9 mouse cellular contexts compared by ENCODE assay signal in the genomic region with DNA sequence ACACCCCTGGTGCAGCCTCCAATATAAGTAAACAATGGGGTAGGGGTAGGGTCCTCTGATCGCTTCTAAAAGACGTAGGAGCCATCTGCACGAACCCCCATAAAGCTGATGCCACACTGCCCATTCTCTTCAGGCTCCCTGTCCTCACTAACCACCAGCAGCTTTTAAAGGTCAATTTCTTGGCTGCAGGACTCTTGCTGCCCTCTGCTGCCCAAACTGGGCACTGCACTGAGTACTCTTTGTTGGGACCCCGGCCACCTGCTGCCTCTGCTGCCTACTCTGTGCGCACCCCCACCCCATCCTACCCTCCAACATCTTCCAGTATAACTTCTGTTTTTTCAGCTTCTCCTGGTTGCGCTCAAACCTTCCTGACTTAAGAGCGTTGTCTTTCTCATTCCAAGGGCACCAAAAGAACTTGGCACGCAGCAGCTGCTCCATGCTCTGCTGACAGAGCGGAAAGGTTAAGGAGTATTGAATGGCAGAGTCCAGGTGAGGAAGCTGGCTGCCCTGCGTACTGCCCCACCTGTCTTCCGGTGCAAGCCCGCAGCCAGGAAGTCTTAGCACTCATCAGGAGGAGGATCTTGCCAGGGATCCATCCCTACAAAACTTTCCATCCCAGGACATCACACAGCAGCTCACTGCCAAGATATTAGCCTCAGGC. TPM values are rescaled to one million over a fixed set of nuclear protein-coding genes. Genes with fewer than 3 reads are reported as not detected.
DNase-seq lines count a peak whose midpoint lies in the region; ATAC-seq and TF ChIP-seq lines count a peak whose summit lies in the region.
"Had no signal": no experiment of that assay in that cellular context is flagged by ENCODE, and none has a peak within 500 bp of the region (broad histone marks: within the 10 kb centered on the region; RNA-seq: fewer than 3 reads in every experiment).

No protein-coding gene starts in this region.

- H3K4me1 ChIP-seq in kidney, adult 2 months (ENCODE audit: control insufficient read depth, insufficient read depth, low read length), result peaks cover 4% of the 10 kb centered on the region; the same call in 1 of the 2 replicates
- H3K4me1 ChIP-seq in limb, embryonic 11.5 days (ENCODE audit: control insufficient read depth, insufficient read depth, low read length), result 0 out of 2 replicates have a peak, but pooled peaks cover 3% of the 10 kb centered on the region
- no peaks in the 10 kb centered on the region for H3K4me1 ChIP-seq in midbrain, embryonic 16.5 days (ENCODE audit: control insufficient read depth, insufficient read depth, low read length)

- TF ChIP-seq CTCF in kidney, adult 2 months (conservative IDR thresholded peaks at IDR 0.05; ENCODE audit: insufficient read depth, insufficient read length, low read depth, low read length), result peak; percentile 93

- no peak overlapping the region for H3K4me3 ChIP-seq in kidney, adult 2 months (ENCODE audit: insufficient read depth, low read depth, low read length)
- no peak overlapping the region for H3K4me3 ChIP-seq in limb, embryonic 11.5 days (ENCODE audit: low read depth, low read length)
- H3K4me3 ChIP-seq in midbrain, embryonic 16.5 days (ENCODE audit: low read depth, low read length), result no peak overlapping the region
- H3K4me3 ChIP-seq: liver, embryonic 15.5 days had no signal

- peak overlapping the region; percentile 82 for H3K27ac ChIP-seq in kidney, adult 2 months (ENCODE audit: insufficient read depth, low read depth, low read length)
- no peak overlapping the region for H3K27ac ChIP-seq in limb, embryonic 11.5 days (replicated peaks; ENCODE audit: low read depth, low read length)
- no peak overlapping the region for H3K27ac ChIP-seq in midbrain, embryonic 16.5 days (ENCODE audit: low read length)
- H3K27ac ChIP-seq: liver, embryonic 15.5 days had no signal

- 9% methylated on average over 12 of the region's 12 CpGs for WGBS in kidney, adult 2 months
- WGBS in limb, embryonic 11.5 days, result 19% methylated on average over 12 of the region's 12 CpGs
- 10% methylated on average over 12 of the region's 12 CpGs for WGBS in midbrain, embryonic 16.5 days

- H3K9me3 ChIP-seq in limb, embryonic 11.5 days (ENCODE audit: control insufficient read depth, low read length), result no peaks in the 10 kb centered on the region
- H3K9me3 ChIP-seq in midbrain, embryonic 16.5 days (replicated peaks; ENCODE audit: control insufficient read depth, low read length, poor library complexity, severe bottlenecking), result no peaks in the 10 kb centered on the region
- H3K9me3 ChIP-seq: liver, embryonic 15.5 days had no signal

- TF ChIP-seq POLR2A in kidney, adult 2 months (IDR thresholded peaks at IDR 0.05; ENCODE audit: low read depth, low read length), result no peak

- no peaks in the 10 kb centered on the region for H3K36me3 ChIP-seq in kidney, adult 2 months (ENCODE audit: control insufficient read depth, insufficient read depth, low read length)
- peaks cover 7% of the 10 kb centered on the region; the same call in 1 of the 2 replicates for H3K36me3 ChIP-seq in limb, embryonic 11.5 days (ENCODE audit: control insufficient read depth, insufficient read depth, low read length)
- peaks cover 17% of the 10 kb centered on the region; the same call in 1 of the 2 replicates for H3K36me3 ChIP-seq in midbrain, embryonic 16.5 days (ENCODE audit: control insufficient read depth, insufficient read depth, low read length)

- DNase-seq in 3134 (ENCODE audit: extremely low read depth, insufficient read length, low spot score), result peak; percentile 46
- DNase-seq in adrenal gland, adult 18-20 months (ENCODE audit: low spot score in 2 of 2), result peak; percentile 82 to 83
- peak; percentile 90 for DNase-seq in embryo, embryonic 10.5 days (ENCODE audit: low spot score)
- peak; percentile 83 for DNase-seq in kidney, adult 2 months
- DNase-seq in limb, embryonic 11.5 days (ENCODE audit: low spot score), result peak; percentile 92
- peak; percentile 75 to 85 for DNase-seq in spleen, postnatal 10 days (ENCODE audit: low spot score in 2 of 2)

- H3K27me3 ChIP-seq in kidney, adult 2 months (replicated peaks; ENCODE audit: control insufficient read depth, insufficient read depth, low read length), result no peaks in the 10 kb centered on the region
- no peaks in the 10 kb centered on the region for H3K27me3 ChIP-seq in limb, embryonic 11.5 days (ENCODE audit: control insufficient read depth, insufficient read depth, low read length)
- H3K27me3 ChIP-seq in midbrain, embryonic 16.5 days (ENCODE audit: control insufficient read depth, insufficient read depth, low read depth, low read length), result no peaks in the 10 kb centered on the region
- H3K27me3 ChIP-seq: liver, embryonic 15.5 days had no signal

- no peak overlapping the region for H3K4me2 ChIP-seq in limb, embryonic 11.5 days (ENCODE audit: low read depth, severe bottlenecking)
- no peak overlapping the region for H3K4me2 ChIP-seq in midbrain, embryonic 16.5 days (ENCODE audit: low read length)
- H3K4me2 ChIP-seq: liver, embryonic 15.5 days had no signal

- ATAC-seq in granulocyte monocyte progenitor cell, adult 5-6 weeks (replicated peaks; ENCODE audit: poor library complexity, severe bottlenecking), result peak; percentile 83
- ATAC-seq in limb, embryonic 11.5 days (ENCODE audit: insufficient number of reproducible peaks, low FRiP score, low TSS enrichment, low read depth), result 0 out of 2 replicates have a peak, but pooled peaks have one; percentile 45
- peak; percentile 52 for ATAC-seq in midbrain, embryonic 16.5 days

- H3K9ac ChIP-seq in limb, embryonic 11.5 days (ENCODE audit: low read length), result no peak overlapping the region
- no peak overlapping the region for H3K9ac ChIP-seq in midbrain, embryonic 16.5 days (ENCODE audit: low read depth, low read length)
- H3K9ac ChIP-seq: liver, embryonic 15.5 days had no signal

RNA-seq across cellular contexts. Expression of gene Rsph9, which starts 11.8 kb away (rescaled TPM):
- 10 to 100 TPM in 1 of 2 experiments, 1 to 10 TPM in 1; 8.5 to 12.2 TPM for total RNA-seq in adrenal gland, adult 18-20 months (2021)
- not detected in 2 replicates for total RNA-seq in granulocyte monocyte progenitor cell, adult 5-6 weeks (2014; fragmentation: Nextera tagmentation)
- total RNA-seq in granulocyte monocyte progenitor cell, adult 5-6 weeks (2017), result not detected in 2 replicates
- 34.8 and 37.2 TPM in 2 replicates for polyA plus RNA-seq in kidney, adult 2 months (2012; rRNA removed)
- 12.1 and 13.1 TPM in 2 replicates for polyA plus RNA-seq in limb, embryonic 11.5 days (2014; fragmentation: Nextera tagmentation; extraction: Ambion mirVana)
- polyA plus RNA-seq in midbrain, embryonic 16.5 days (2015; fragmentation: Nextera tagmentation; extraction: Ambion mirVana), result 61.6 and 74.5 TPM in 2 replicates

RNA-seq across cellular contexts. Expression of gene Mad2l1bp, which starts 21.2 kb away (rescaled TPM):
- total RNA-seq in adrenal gland, adult 18-20 months (2021), result 10 to 100 TPM; 11.9 to 13.3 TPM
- total RNA-seq in granulocyte monocyte progenitor cell, adult 5-6 weeks (2014; fragmentation: Nextera tagmentation), result 14.8 and 18.6 TPM in 2 replicates
- 2.9 and 8.1 TPM in 2 replicates for total RNA-seq in granulocyte monocyte progenitor cell, adult 5-6 weeks (2017)
- polyA plus RNA-seq in kidney, adult 2 months (2012; rRNA removed), result 17.3 and 19.2 TPM in 2 replicates
- 34.9 and 39.7 TPM in 2 replicates for polyA plus RNA-seq in limb, embryonic 11.5 days (2014; fragmentation: Nextera tagmentation; extraction: Ambion mirVana)
- polyA plus RNA-seq in midbrain, embryonic 16.5 days (2015; fragmentation: Nextera tagmentation; extraction: Ambion mirVana), result 21.9 and 22.6 TPM in 2 replicates

RNA-seq across cellular contexts. Expression of gene Mrps18a, which starts 21.4 kb away (rescaled TPM):
- 100 to 1,000 TPM in 1 of 2 experiments, 10 to 100 TPM in 1; 99.5 to 100 TPM for total RNA-seq in adrenal gland, adult 18-20 months (2021)
- total RNA-seq in granulocyte monocyte progenitor cell, adult 5-6 weeks (2014; fragmentation: Nextera tagmentation), result 70.4 and 96.2 TPM in 2 replicates
- 47.9 and 53.2 TPM in 2 replicates for total RNA-seq in granulocyte monocyte progenitor cell, adult 5-6 weeks (2017)
- 94.6 and 120 TPM in 2 replicates for polyA plus RNA-seq in kidney, adult 2 months (2012; rRNA removed)
- polyA plus RNA-seq in limb, embryonic 11.5 days (2014; fragmentation: Nextera tagmentation; extraction: Ambion mirVana), result 152 and 165 TPM in 2 replicates
- 156 and 158 TPM in 2 replicates for polyA plus RNA-seq in midbrain, embryonic 16.5 days (2015; fragmentation: Nextera tagmentation; extraction: Ambion mirVana)

RNA-seq across cellular contexts. Expression of gene Gtpbp2, which starts 28.6 kb away (rescaled TPM):
- 10 to 100 TPM; 75.8 to 79.5 TPM for total RNA-seq in adrenal gland, adult 18-20 months (2021)
- total RNA-seq in granulocyte monocyte progenitor cell, adult 5-6 weeks (2014; fragmentation: Nextera tagmentation), result 46.6 and 49.2 TPM in 2 replicates
- total RNA-seq in granulocyte monocyte progenitor cell, adult 5-6 weeks (2017), result 28.7 and 58.6 TPM in 2 replicates
- 69.7 and 80.4 TPM in 2 replicates for polyA plus RNA-seq in kidney, adult 2 months (2012; rRNA removed)
- 29.4 and 30.1 TPM in 2 replicates for polyA plus RNA-seq in limb, embryonic 11.5 days (2014; fragmentation: Nextera tagmentation; extraction: Ambion mirVana)
- 41.3 and 42.8 TPM in 2 replicates for polyA plus RNA-seq in midbrain, embryonic 16.5 days (2015; fragmentation: Nextera tagmentation; extraction: Ambion mirVana)
